Mouse (Mus musculus) activated CD4-positive, CD25-positive, alpha-beta regulatory T cell (primary cell): ENCODE data around the gene Mapk9. TPM values are rescaled to one million over a fixed set of nuclear protein-coding genes. Genes with fewer than 3 reads are reported as not detected.

Experiments
- polyA plus RNA-seq, 2 experiments: library from polyadenylated mRNA; unstranded; fragments of 100-300 nt; shearing (Covaris generic); gene quantifications; one replicate each; pipeline ENCODE4 v1.2.1; 2017

Gene Mapk9
- polyA plus RNA-seq: 10 to 100 TPM; 62.5 to 98.5 TPM

GRCm38 (mm10) chr11:49846401-49847070 is at the start of gene Mapk9:
Mapk9 (plus strand) TSS chr11:49846751.

GRCm38 (mm10) chr11:49901659-49902458 is 55.3 kb downstream of the Mapk9 start, which contains the start of gene Rasgef1c:
Rasgef1c (plus strand) TSS chr11:49901835.

Other genes with a start within 250 kb of the Mapk9 start
- not detected for gene Flt4, start 237.5 kb upstream of the Mapk9 start, polyA plus RNA-seq
- gene Scgb3a1, start 183.1 kb upstream of the Mapk9 start, polyA plus RNA-seq: under 1 TPM in 1 of 2 experiments, not detected in 1; 0.37 TPM
- gene Cnot6, start 134.0 kb upstream of the Mapk9 start, polyA plus RNA-seq: 10 to 100 TPM; 80.1 to 90.6 TPM
- 1 to 10 TPM in 1 of 2 experiments, under 1 TPM in 1; 0.15 to 1.4 TPM for gene Gfpt2, start 52.6 kb upstream of the Mapk9 start, polyA plus RNA-seq
- under 1 TPM; 0.14 to 0.54 TPM for gene Rasgef1c, start 55.1 kb downstream of the Mapk9 start, polyA plus RNA-seq
- gene Rnf130, start 178.6 kb downstream of the Mapk9 start, polyA plus RNA-seq: 10 to 100 TPM; 20.0 to 41.0 TPM